Mouse (Mus musculus) thymus, postnatal 36 days (tissue): ENCODE measurements around the gene Fyn.

Experiments
- DNase-seq, 2 experiments: peaks; one replicate each; pipeline ENCODE4 v3.0.0; 2022; ENCODE audit warnings: mixed read lengths in 2 of 2

Fyn gene

DNA sequence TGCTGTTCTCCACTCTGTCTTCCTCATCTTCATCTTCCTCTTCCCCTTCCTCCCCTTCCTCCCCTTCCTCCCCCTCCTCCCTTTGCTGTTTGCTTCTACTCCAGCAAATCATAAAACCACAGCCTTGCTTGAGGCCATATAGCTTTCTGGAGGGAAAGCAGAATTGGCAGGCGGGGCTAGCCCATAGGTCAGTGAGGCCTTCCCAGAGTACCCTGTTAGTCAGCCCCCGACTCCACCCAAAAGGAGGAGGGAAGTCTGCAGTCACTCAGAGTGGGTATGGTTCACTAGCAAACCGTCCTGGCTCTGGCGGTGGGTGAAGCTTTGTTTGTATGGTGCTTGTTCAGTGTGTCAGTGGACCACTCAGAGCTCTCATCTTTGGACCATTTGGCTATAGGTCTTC, 80.5 kb downstream of the Fyn start:
- no peak for DNase-seq

DNA sequence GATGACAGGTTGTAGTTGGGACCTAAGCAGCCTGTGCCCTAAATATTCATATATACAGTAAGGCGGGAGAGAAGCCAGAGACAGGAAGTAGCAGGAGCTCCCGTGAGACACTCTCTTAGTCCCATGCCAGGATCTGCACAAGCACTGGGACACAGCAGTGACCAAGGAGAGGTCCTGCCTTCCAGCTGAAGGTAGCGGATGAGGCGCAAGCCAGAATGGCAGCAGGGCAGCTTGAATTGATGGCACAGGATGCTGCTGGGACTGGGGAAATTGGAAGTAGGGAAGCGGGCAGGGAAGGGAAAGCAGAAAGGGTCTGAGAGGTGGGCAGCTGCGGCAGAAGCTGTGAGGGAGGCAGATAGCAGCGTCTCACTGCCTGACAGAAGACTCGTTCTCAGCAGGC, 81.7 kb downstream of the Fyn start:
- no peak for DNase-seq

DNA sequence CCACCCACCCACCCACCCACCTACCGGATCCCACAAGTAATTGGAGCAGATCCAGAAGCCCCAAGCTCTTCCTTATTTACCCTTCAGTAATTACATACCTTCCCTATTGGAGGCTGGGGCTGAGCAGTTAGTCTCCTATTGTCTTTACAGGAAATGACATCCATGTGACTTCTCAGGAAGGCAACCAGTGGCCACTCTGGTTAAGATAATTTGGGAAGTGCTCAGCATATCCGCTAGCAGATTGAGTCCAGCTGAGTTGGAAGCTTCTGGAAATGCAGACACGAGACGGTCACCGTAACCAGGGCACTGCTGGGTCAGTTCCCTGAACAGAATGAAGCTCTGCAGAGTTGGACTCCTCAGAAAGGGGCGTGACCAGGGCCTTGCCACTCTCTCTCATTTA, 82.4 kb downstream of the Fyn start:
- no peak for DNase-seq

DNA sequence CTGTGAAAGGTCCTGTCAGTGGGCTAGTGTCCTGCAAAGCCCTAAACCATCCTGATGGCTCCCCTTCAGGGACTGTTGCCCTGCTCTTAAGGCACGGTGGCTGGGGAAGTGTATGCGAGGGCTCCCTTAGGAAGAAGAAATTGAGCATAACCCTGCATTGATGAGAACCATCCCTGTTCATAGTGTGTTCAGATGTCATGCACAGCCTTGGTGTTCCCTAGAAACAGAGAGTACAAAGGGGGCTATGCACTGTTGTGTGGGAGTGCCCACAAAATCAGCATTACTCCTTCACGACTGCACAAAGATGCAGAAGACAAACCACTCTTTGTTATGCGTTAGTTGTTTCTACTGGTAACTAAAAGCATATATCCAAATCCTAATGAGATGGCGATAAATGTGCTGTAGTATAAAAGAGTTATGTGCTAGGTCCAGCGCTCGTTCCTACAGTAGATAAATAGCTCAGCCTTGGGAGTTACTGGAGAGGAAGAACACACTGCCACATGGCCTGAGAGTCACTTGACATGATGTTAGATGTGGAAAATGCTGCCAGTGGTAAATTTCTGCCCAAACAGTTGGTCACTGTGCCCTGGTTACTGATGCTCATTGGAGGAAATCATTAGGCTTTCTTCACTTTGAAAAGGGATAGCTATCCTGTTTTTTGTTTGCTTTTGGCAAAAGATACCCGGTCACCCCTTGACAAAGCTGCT, 83.4 kb downstream of the Fyn start:
- no peak for DNase-seq

DNA sequence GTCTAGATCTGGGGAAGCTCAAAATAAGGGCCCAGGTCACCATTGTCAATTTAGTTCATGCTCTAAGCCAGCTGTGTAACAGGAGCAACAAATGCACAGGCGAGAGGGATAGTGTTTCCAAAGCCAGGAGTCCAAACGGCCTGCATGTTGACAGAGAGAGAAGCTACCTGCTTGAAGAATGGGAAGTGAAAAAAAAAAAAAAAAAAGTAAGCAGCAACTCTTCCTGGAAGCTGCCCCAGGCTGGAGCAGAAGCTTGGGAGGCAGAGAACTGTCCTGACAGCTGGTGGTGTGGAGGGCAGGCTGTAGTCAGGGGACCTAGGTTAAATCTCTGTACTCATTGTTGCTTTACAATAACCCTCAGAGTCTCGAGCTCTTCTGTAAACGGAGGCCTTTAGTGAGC, 86.7 kb downstream of the Fyn start:
- DNase-seq = no peak

DNA sequence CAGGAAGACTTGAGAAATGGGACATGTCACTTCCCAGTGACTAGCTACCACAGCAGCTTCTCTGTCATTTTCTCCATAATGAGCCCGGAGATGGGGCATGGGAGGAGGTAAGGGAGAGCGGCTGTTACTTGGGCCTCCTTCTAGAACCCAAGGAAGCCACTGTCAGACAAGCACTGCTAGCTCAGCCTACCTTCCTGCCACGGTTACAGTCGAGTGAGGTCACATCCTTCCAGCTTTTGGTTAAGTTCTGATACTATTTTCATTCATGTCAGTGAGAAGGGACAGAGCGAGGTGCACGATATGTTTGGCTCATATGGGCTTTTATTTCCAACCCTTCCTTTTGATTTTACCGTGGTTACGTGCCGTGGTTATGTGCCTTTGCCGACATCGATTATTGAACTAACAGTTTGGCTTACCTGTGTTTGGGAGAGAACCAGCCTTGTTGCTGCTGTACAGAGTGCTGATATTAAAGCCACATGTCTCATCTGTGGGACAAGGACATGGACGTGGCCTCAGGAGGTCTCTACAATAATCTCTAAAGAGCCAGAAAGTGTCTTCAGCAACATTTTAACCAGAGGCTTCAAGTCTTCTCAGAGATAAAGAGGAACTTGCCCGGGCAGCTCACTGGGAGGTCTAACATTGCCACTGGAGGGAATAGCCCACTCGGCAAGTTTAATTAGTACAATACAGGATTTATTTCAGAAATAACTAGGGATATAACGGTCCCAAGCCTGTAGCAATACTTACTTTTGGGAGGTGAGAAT, 87.4 kb downstream of the Fyn start:
- peak in 1 of 2 experiments; percentile 41 for DNase-seq

DNA sequence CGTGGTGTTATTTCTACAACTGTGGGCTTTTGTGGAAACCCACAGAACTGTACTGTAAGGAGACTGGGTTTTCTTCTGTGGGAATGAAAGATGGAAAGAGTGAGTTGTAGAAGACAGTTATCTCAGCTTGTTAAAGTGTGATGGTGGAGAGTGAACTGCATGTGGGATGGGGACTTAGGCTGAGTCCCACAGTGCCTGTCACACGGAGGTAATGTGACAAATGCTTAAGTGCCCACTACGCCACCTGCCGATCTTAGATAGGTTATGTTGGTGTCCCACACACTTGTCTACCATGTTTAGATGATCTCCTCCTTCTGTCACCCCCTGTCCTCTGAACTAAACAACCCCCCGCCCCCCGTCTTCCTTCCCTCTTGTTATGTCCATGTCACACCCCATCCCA, 88.1 kb downstream of the Fyn start:
- no peak for DNase-seq

DNA sequence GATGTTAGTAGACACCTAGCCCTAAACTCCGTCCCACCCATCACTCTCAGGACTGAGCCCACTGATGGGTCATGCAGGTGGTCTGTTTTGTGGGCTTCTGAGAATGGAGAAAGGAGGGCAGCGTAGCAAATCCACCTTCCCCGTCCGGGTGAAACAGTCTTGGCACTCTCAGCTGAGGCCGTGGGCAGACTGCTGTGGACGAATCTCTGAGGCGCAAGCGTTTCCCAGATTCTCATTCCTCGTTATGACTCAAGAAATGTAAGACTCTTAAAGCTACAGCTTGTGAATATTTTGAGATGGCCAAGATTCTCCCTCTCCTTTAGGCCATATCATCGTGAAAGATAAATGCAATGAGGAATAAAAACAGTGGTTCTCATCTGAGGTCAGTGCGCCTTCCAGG, 88.6 kb downstream of the Fyn start:
- DNase-seq = no peak

DNA sequence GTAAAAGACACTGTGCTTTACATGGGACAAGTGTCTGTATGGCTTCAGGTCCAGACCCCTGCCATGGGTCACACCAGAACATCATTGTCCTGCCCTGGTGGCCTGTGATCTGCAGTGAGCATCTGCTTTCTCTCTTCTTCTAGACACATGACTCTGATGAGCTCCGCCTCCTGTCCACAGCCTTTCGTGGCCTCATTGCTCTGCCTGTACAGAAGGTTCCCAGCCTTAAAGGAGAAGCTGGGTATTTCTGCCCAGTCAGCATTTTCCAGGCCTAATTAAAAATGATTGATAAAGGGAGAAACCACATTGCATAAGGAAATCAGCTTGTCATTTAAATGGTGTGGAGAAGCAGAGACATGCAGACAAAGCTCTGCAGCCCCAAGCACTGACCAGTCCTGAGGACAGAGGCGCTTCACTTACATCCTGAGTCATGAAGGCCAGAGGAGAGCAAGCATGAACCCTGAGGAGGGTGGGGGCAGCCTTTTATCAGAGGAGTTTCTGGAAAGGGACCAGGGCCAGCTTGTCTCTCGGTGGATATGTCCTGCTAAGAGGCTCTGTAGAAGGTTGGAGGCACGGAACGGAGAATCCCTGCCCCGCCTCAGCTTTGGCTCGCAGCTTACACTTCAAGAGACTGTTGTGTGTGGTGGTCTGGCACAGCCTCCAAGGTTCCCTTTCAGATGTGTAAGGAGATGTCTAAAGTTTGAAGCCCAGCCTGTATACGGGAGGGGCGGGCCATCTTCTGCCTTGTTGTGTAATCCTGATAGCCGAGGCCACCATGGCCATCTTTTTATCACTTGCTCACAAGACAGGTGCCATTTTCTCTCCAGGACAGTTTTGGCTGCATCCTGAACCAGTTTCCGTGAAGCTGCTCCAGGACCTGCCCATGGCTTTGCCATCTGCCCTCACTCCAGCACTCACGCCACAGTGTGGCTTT, 90.4 kb downstream of the Fyn start:
- DNase-seq = no peak

DNA sequence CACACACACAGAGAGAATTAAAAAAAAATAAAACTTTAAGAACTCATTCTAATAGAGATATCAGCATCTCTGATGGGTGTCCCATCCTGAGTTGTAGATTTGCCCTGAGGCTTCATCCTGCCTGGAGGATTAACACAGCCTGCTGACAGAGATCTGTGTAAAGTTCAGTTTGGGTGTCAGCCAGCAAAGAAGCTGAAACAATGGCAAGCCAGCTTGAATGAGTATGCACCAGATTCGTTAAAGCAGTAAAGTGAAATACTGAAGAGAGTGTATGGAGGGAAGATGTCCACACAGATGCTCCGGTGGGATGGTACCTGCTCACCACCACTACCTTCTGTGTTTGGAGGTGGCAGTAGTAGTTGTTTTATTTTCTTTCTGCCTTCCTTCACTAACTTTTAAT, 92.0 kb downstream of the Fyn start:
- no peak for DNase-seq

DNA sequence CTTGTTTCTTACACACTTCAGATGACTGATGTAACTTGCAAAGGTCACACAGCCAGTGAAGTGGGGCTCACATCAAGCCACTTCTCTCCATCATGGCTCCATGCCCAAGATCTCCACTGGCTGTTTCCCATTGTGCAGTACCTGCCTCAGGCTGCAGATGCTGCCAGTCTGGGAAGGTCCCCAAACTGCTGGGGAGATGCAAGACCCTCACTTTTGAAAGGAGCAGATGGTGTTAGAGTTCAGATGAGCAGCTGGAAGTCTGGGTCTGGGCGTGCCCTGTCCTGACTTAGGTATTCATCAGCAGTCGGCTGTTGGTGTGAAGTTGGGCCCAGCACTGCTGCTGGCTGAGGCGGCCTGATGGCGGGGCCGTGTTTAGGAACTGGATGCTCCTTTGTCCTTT, 93.3 kb downstream of the Fyn start:
- no peak for DNase-seq

DNA sequence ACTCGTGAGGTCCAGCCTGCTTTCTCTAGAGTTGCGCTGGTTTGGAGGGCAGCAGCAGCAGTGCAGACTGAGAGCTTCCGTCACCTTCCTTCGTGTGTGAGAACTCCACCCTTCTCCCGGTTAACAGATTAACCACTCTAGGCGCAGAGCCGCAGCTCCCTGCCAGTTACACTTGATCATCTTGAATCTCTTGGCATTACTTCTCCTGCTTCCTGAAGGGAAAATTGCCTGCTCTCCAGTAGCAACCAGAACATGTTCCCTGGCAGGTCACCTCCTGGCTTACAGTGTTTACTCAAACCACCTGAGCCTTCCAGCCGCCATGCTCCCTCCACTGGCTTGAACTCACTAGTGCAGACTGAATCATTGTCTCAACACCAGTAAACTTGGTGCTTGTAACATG, 94.1 kb downstream of the Fyn start:
- no peak for DNase-seq

DNA sequence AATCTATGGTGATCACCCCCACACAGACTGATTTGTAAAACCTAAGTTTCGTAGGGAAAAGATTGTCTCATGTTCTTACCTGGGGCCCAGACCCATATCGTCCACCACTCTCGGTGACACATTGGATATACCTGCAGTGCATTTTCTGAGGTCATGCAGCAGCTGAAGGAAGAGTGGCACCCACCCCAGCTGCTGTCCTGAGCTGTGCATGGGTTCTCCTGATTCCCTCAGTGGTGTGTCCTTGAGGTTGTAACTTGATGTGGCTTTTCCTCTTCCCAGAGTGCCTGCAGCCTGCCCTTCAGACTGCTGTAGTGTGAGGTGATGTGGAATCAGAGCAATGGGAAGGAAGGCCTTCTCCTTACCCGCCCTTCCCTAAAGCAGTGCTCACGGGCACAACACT, 95.7 kb downstream of the Fyn start:
- no peak for DNase-seq

DNA sequence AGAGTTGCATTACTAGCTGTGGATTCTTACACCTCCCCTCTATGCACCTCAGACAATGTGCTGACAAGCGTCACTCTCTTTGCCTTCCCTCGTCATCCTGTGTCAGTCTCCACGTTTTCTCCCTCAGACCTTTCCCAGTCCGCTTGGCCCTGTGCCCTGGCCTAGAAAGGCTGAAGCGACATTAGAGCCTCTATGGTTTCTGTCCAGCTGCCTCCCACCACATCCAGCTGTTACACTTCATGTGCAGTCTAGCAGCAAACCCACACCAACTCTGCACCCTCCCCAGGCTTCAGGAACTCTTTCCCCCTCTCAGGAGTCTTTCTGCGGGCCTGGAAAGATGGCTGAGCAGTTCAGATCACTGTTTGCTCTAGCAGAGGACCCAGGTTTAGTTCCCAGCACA, 98.7 kb downstream of the Fyn start:
- no peak for DNase-seq

DNA sequence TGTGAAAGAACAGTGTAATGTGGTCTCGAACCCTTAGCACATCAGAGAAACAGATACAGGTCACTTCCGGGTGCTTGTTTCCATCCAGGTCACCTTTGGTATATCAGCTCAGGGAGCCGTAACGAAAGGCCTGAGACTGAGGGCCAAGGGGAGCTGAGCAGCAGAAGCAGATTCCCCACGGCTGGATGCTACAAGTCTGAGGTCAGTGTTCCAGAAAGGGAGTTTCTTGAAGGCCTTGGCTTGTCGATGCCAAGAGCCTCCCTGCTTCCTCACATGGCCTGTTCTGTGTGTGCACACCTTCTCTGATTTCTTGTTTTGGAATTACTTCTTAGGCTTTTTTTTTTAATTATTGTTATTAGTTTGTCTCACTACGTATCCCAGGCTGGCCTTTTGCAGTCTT, 99.2 kb downstream of the Fyn start:
- DNase-seq = no peak

DNA sequence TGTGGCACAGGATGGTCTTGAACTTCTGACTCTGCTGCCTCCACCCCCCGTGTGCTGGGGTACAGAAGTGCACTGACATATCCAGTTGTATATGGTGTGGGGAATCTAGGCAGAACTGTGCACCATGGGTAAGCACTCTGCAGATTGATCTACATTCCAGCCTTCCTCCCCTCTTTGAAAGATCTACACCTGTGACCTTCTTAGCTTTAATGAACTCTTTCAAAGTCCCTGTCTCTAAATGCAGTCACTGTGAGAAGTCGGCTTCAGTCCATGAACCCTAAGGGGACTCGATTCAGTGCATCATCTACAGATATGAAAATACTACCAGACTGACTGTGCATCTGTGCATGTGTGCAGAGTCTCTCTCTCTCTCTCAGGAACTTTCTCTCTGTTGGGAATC, 99.9 kb downstream of the Fyn start:
- no peak for DNase-seq

DNA sequence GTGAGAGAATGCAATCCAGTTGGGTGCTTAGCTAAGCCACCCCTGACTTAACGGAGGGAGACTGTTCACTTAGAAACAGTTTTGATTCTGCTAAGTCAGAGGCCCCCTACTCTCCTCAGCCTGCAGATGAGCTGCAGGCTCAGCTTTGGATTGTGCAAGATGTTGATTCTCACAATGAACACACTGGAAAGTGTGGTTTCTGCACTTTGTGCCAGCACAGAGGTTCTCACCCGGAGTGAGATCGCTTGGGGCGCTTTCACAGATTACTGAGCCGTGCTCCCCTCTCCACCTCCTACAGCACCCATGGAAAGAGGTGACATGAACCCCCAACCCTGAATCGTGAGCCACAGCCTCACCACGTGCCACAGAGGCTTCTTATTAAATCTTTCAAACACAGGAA, 100.7 kb downstream of the Fyn start:
- DNase-seq = no peak

DNA sequence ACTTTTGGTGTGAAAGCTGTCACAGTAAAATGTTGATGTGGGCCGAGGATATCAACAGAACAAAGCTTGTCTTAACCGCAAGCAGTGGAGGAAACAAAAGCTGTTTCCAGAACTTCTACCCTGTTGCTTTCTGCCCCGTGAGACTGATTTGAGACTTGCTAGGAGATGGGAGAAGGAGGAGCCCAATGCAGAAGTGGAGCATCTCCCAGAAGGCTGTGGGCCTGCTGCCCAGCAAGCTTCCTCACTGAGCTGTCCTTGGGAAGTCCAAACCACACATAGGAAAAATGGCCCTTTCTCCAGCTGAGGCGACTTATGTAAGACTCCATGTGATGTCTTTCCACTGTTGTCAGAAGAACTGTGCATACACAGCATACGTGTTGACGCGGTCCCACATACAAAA, 101.7 kb downstream of the Fyn start:
- DNase-seq = no peak

DNA sequence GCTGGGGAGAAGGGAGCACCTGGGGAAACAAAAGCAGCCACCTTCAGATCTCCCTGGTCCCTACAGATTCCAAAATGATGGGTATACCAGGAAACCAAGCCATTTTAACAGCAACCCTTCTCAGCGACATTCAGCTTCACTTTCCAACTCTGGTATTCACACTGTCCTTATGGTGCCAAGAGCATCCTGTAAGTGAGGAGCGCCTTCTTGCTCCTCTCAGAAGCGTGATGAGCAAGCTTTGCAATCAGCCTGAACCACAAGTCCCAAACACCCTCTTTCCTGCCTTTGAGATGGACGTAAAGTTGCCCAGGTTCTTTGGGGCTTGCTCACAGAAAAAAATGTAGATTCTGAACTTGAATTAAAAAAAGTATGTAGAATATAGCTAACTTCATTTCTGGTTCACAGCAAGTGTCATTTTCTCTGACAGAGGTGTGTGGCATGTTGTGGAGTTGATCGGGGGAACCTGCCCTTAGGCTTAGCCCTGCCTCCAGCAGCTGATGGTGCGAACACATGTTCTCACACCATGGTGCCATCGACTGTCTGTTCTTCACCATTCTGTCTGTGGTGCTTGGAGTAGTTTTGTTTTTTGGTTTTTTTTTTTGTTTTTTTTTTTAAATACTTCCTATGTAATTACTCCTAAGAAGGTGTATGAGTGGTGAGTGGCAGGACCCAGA, 102.5 kb downstream of the Fyn start:
- no peak for DNase-seq

DNA sequence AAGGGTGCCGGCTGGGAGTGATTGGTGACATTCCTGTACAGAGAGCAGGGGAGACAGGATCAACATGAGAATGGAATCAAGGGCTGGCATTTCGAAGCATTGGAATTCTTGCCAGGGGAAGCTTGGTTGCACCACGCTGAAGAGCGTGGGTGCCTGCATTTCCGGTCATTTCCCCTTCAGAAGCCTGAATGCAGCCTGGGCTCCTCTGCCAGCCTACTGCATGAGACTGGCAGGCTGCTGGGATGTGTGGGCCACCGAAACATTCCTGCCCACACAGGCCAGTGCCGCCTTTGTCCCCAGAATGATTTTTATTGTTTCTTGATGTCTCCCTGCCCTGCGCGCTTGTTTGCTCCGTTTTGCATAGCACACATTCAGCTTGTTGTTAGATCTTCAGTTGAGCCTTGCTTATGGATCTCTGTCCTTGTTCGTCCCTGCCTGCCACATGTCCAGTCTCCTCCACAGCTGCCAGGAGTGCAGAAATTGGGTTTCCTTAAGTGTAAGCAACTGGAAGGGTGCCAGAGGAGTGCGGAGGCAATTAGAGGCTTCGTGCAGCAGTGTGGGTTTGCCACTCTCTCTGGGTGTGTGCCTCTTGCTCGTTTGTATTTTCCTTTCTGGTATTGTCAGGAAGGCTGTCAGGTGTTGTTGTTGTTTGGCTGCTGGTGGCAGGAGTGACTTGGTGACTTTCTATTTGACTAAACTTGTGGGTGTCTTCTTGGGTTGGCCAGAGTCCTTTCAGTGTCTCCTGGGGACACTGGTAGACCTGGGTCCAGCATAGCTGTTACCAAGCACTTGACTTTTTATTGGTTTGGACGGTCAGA, 103.3 kb downstream of the Fyn start:
- no peak for DNase-seq

DNA sequence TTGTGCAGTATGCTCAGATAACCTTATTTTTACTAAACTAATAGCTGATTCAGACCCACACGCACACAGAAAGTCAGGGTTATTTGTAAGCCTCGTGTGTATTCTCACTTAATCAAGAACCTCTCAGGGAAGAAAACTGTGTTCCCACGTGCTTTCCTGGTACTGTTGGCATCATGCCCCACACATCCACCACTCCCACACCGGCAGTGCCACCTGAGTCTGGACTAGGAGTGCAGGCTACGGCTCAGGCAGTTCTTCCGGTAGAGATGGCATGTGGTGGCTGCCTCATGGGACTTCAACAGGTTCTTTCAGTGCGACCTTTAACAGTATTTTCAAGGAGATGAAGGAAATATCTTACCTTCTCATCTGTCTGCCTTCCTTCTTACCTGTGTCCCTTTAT, 104.3 kb downstream of the Fyn start:
- DNase-seq = no peak

DNA sequence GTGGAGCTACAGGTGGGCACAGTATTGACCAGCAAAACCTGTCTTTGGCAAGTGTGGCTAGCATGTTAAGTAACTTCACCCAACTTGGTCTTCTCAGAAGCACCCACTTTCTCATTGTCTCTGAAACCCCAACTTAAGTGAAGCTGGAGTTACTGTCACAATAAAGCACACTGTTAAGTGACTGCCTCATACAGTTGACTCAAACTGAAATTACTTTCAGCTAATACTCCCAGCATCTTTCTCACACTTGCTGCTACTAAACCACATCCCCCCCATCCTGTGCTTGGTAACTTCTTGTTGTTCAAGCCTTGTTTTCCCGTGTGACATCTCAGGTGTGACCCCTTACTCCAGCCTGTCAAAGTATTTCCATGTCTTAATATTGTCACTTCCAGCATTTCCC, 110.7 kb downstream of the Fyn start:
- no peak for DNase-seq
